ENCODE assay signal across 13 mouse cellular contexts in the genomic region with DNA sequence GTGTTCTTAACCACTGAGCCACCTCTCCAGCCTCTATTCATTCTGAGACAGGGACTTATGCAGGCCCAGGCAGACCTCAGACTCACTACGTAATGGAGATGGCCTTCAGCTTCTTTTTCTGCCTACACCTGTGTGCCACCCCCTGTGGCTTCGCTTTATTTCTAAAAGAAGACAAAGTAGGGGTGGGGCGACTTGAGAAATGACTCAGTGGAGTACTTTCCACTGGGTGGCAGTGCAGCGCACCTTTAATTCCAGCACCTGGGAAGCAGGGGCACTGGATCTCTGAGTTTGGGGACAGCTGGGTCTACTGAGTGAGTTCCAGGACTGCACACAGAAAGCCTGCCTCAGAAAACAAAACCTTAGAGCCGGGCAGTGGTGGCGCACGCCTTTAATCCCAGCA. TPM values are rescaled to one million over a fixed set of nuclear protein-coding genes. Genes with fewer than 3 reads are reported as not detected.
DNase-seq lines count a peak whose midpoint lies in the region; ATAC-seq and TF ChIP-seq lines count a peak whose summit lies in the region.
"Had no signal": no experiment of that assay in that cellular context is flagged by ENCODE, and none has a peak within 500 bp of the region (broad histone marks: within the 10 kb centered on the region; RNA-seq: fewer than 3 reads in every experiment).

No protein-coding gene starts in this region.

- H3K9me3 ChIP-seq in liver, postnatal 0 days (ENCODE audit: low read length), result no peaks in the 10 kb centered on the region
- no peaks in the 10 kb centered on the region for H3K9me3 ChIP-seq in liver, embryonic 11.5 days (ENCODE audit: control insufficient read depth, low read length)
- H3K9me3 ChIP-seq in ES-Bruce4 (replicated peaks; ENCODE audit: control insufficient read depth, insufficient read depth, low read length, poor library complexity, severe bottlenecking), result no peaks in the 10 kb centered on the region
- H3K9me3 ChIP-seq: forebrain, embryonic 10.5 days; heart, embryonic 12.5 days; kidney, embryonic 15.5 days had no signal

- H3K36me3 ChIP-seq in liver, postnatal 0 days (replicated peaks; ENCODE audit: insufficient read depth, low read length), result peaks cover 35% of the 10 kb centered on the region
- H3K36me3 ChIP-seq in liver, embryonic 11.5 days (ENCODE audit: control insufficient read depth, insufficient read depth, low read length), result peaks cover 30% of the 10 kb centered on the region
- H3K36me3 ChIP-seq in ES-Bruce4 (ENCODE audit: control insufficient read depth, insufficient read depth, low read length, poor library complexity, severe bottlenecking), result peaks cover 24% of the 10 kb centered on the region

- H3K4me1 ChIP-seq in liver, postnatal 0 days (ENCODE audit: insufficient read depth), result no peaks in the 10 kb centered on the region
- H3K4me1 ChIP-seq in liver, embryonic 11.5 days (replicated peaks; ENCODE audit: control insufficient read depth, insufficient read depth, low read length), result no peaks in the 10 kb centered on the region
- no peaks in the 10 kb centered on the region for H3K4me1 ChIP-seq in ES-Bruce4 (ENCODE audit: control insufficient read depth, insufficient read depth, low read length)
- H3K4me1 ChIP-seq in cortical plate, adult 2 months (ENCODE audit: control insufficient read depth, insufficient read depth, low read length), result no peaks in the 10 kb centered on the region
- H3K4me1 ChIP-seq: forebrain, embryonic 10.5 days; heart, embryonic 12.5 days; kidney, embryonic 15.5 days had no signal

- H3K9ac ChIP-seq in liver, postnatal 0 days (replicated peaks), result no peak overlapping the region
- H3K9ac ChIP-seq in liver, embryonic 11.5 days (ENCODE audit: low read depth, low read length), result no peak overlapping the region
- H3K9ac ChIP-seq in ES-Bruce4 (ENCODE audit: low read depth, poor library complexity, severe bottlenecking), result no peak overlapping the region
- H3K9ac ChIP-seq: heart, embryonic 12.5 days; kidney, embryonic 15.5 days had no signal

- TF ChIP-seq POLR2A in ES-Bruce4 (IDR thresholded peaks at IDR 0.05; ENCODE audit: insufficient read depth, low read length), result no peak
- no peak for TF ChIP-seq POLR2A in cortical plate, adult 2 months (IDR thresholded peaks at IDR 0.05; ENCODE audit: extremely low read depth, insufficient read depth, low read length)

- H3K4me3 ChIP-seq in liver, postnatal 0 days (ENCODE audit: low read depth, low read length), result no peak overlapping the region
- no peak overlapping the region for H3K4me3 ChIP-seq in liver, embryonic 11.5 days (ENCODE audit: low read depth, low read length)
- H3K4me3 ChIP-seq in ES-Bruce4 (ENCODE audit: low read depth, low read length), result no peak overlapping the region
- H3K4me3 ChIP-seq in cortical plate, adult 2 months (ENCODE audit: insufficient read depth, low read length), result no peak overlapping the region
- H3K4me3 ChIP-seq: forebrain, embryonic 10.5 days; heart, embryonic 12.5 days; kidney, embryonic 15.5 days had no signal

- H3K27ac ChIP-seq in liver, postnatal 0 days (ENCODE audit: low read depth), result no peak overlapping the region
- H3K27ac ChIP-seq in liver, embryonic 11.5 days (ENCODE audit: low read depth, low read length), result no peak overlapping the region
- peak overlapping the region; percentile 7; the same call in 1 of the 2 replicates for H3K27ac ChIP-seq in ES-Bruce4 (ENCODE audit: insufficient read depth, low read length)
- no peak overlapping the region for H3K27ac ChIP-seq in cortical plate, adult 2 months (ENCODE audit: insufficient read depth, low read length)
- H3K27ac ChIP-seq: forebrain, embryonic 10.5 days; kidney, embryonic 15.5 days had no signal

- ATAC-seq in frontal cortex, adult (ENCODE audit: low TSS enrichment), result peak; percentile 53; the same call in 1 of the 2 replicates
- no peak for ATAC-seq in liver, postnatal 0 days
- ATAC-seq in liver, embryonic 11.5 days (replicated peaks; ENCODE audit: low FRiP score), result no peak

- DNase-seq in frontal cortex, postnatal 25 days (ENCODE audit: low spot score in 2 of 2), result no peak
- DNase-seq in liver, postnatal 0 days, result no peak
- no peak for DNase-seq in liver, embryonic 11.5 days (ENCODE audit: low spot score)
- no peak for DNase-seq in c-Kit-positive CD71-positive TER-119-positive erythroid progenitor cells, embryonic 14.5 days (ENCODE audit: low spot score)
- DNase-seq: cerebellum, adult 11 months; gastrocnemius, postnatal 10 days had no signal

- TF ChIP-seq EP300 in liver, postnatal 0 days (IDR thresholded peaks at IDR 0.05; ENCODE audit: low read depth), result no peak
- no peak for TF ChIP-seq EP300 in ES-Bruce4 (IDR thresholded peaks at IDR 0.05; ENCODE audit: insufficient read depth, low read depth, low read length)

- H3K4me2 ChIP-seq in liver, postnatal 0 days (ENCODE audit: low read depth, low read length), result no peak overlapping the region
- no peak overlapping the region for H3K4me2 ChIP-seq in liver, embryonic 11.5 days
- H3K4me2 ChIP-seq: heart, embryonic 12.5 days; kidney, embryonic 15.5 days had no signal

- WGBS in liver, postnatal 0 days (ENCODE audit: insufficient replicate concordance), result 89% methylated on average over 7 of the region's 7 CpGs
- WGBS in liver, embryonic 11.5 days, result 94% methylated on average over 7 of the region's 7 CpGs

- H3K27me3 ChIP-seq in liver, postnatal 0 days (ENCODE audit: insufficient read depth, low read length), result no peaks in the 10 kb centered on the region
- no peaks in the 10 kb centered on the region for H3K27me3 ChIP-seq in liver, embryonic 11.5 days (replicated peaks; ENCODE audit: control insufficient read depth, insufficient read depth, low read length)
- H3K27me3 ChIP-seq in ES-Bruce4 (ENCODE audit: control insufficient read depth, insufficient read depth, low read length, poor library complexity, severe bottlenecking), result no peaks in the 10 kb centered on the region
- H3K27me3 ChIP-seq: heart, embryonic 12.5 days; kidney, embryonic 15.5 days had no signal

- peak; percentile 34 for TF ChIP-seq CTCF in liver, postnatal 0 days (IDR thresholded peaks at IDR 0.05; ENCODE audit: low read depth)
- TF ChIP-seq CTCF in ES-Bruce4 (IDR thresholded peaks at IDR 0.05; ENCODE audit: low read depth, low read length), result peak; percentile 54
- peak; percentile 32; the same call in 1 of the 2 replicates for TF ChIP-seq CTCF in cortical plate, adult 2 months (IDR thresholded peaks at IDR 0.05; ENCODE audit: extremely low read depth, insufficient read depth, low read length)

RNA-seq across cellular contexts. Expression of gene Cinp, which starts 6.7 kb away (rescaled TPM):
- 30.6 and 34.2 TPM in 2 replicates for polyA plus RNA-seq in liver, postnatal 0 days (2015; fragmentation: Nextera tagmentation; extraction: Ambion mirVana)
- 144 and 155 TPM in 2 replicates for polyA plus RNA-seq in liver, embryonic 11.5 days (2014; fragmentation: Nextera tagmentation; extraction: Ambion mirVana)
- polyA plus RNA-seq in ES-Bruce4 (2011; ENCODE audit: insufficient read depth, insufficient read length, low read depth, missing spikeins), result 76.3 and 77.6 TPM in 2 replicates
- polyA plus RNA-seq in cortical plate, adult 2 months (2012; rRNA removed), result 116 and 121 TPM in 2 replicates

RNA-seq across cellular contexts. Expression of gene Tecpr2, which starts 6.8 kb away (rescaled TPM):
- polyA plus RNA-seq in liver, postnatal 0 days (2015; fragmentation: Nextera tagmentation; extraction: Ambion mirVana), result 0.63 and 1.1 TPM in 2 replicates
- polyA plus RNA-seq in liver, embryonic 11.5 days (2014; fragmentation: Nextera tagmentation; extraction: Ambion mirVana), result 4.4 and 4.7 TPM in 2 replicates
- polyA plus RNA-seq in ES-Bruce4 (2011; ENCODE audit: insufficient read depth, insufficient read length, low read depth, missing spikeins), result 7.1 and 7.3 TPM in 2 replicates
- polyA plus RNA-seq in cortical plate, adult 2 months (2012; rRNA removed), result 35.3 and 36.9 TPM in 2 replicates

RNA-seq across cellular contexts. Expression of gene Zfp839, which starts 32.2 kb away (rescaled TPM):
- 1.1 and 1.8 TPM in 2 replicates for polyA plus RNA-seq in liver, postnatal 0 days (2015; fragmentation: Nextera tagmentation; extraction: Ambion mirVana)
- 3.3 and 3.8 TPM in 2 replicates for polyA plus RNA-seq in liver, embryonic 11.5 days (2014; fragmentation: Nextera tagmentation; extraction: Ambion mirVana)
- polyA plus RNA-seq in ES-Bruce4 (2011; ENCODE audit: insufficient read depth, insufficient read length, low read depth, missing spikeins), result 11.2 and 12.6 TPM in 2 replicates
- polyA plus RNA-seq in cortical plate, adult 2 months (2012; rRNA removed), result 7.0 and 7.8 TPM in 2 replicates

RNA-seq across cellular contexts. Expression of gene Mok, which starts 41.6 kb away (rescaled TPM):
- polyA plus RNA-seq in liver, postnatal 0 days (2015; fragmentation: Nextera tagmentation; extraction: Ambion mirVana), result 0.13 and 0.29 TPM in 2 replicates
- 1.3 and 2.1 TPM in 2 replicates for polyA plus RNA-seq in liver, embryonic 11.5 days (2014; fragmentation: Nextera tagmentation; extraction: Ambion mirVana)
- polyA plus RNA-seq in ES-Bruce4 (2011; ENCODE audit: insufficient read depth, insufficient read length, low read depth, missing spikeins), result 33.4 and 35.8 TPM in 2 replicates
- polyA plus RNA-seq in cortical plate, adult 2 months (2012; rRNA removed), result 10.6 and 12.4 TPM in 2 replicates
- polyA plus RNA-seq: liver, adult 2 months had no signal
